Mouse (Mus musculus) left cerebral cortex, adult 6 months (tissue): ENCODE results near the gene Gja10. TPM values are rescaled to one million over a fixed set of nuclear protein-coding genes. Genes with fewer than 3 reads are reported as not detected.

ENCODE experiments used
- long read RNA-seq, 2 experiments: library from polyadenylated mRNA; unstranded; transcript quantifications; one replicate each; pipeline ENCODE4 v2.0.0; 2019 to 2020
- polyA plus RNA-seq: library from polyadenylated mRNA; unstranded; fragments of <200 nt; fragmentation: Nextera tagmentation; gene quantifications from 2 replicates; pipeline ENCODE4 v1.2.3, GENCODE M21; 2021

The Gja10 gene
- not detected in 2 replicates for polyA plus RNA-seq
- long read RNA-seq, experiment 1: 0 reads
- long read RNA-seq, experiment 2: 0 reads

GRCm38 (mm10) chr4:32602660-32603059 is at the start of gene Gja10:
TSS of gene Gja10 (minus strand) at chr4:32602760.

GRCm38 (mm10) chr4:32615034-32615881 is 12.7 kb upstream of the Gja10 start, which contains the start of gene Casp8ap2:
TSS of gene Casp8ap2 (plus strand) at chr4:32615451.

Other genes starting within 250 kb of the Gja10 start
- 17.3 and 19.7 TPM in 2 replicates for gene Casp8ap2, start 12.7 kb upstream of the Gja10 start, polyA plus RNA-seq
- 2.6 and 3.9 TPM in 2 replicates for gene Mdn1, start 54.4 kb upstream of the Gja10 start, polyA plus RNA-seq
- 92.8 and 95.3 TPM in 2 replicates for gene Lyrm2, start 197.5 kb upstream of the Gja10 start, polyA plus RNA-seq